Mouse (Mus musculus): ENCODE data around the gene Mrps33.

DNA sequence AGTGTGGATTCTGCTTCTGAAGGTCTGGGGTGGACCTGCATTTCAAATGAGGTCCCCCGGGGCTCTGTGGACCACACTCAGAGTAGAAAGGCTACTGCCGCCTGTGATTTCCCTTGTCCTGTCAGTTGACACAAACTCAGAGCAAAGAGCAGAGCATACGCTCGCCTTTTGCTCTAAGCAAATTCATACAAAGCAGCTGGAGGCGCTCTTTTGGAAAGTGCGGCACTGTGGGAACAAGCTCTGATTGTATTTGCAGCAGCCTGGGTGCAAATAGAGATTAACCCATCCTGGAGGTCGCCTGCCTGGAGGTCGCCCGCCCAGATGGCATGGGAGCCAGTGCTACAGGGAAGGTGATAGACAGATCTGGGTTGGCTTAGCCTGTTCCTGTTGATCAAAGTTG, 23.0 kb downstream of the Mrps33 start:
- TF ChIP-seq CTCF (IDR thresholded peaks at IDR 0.05; ENCODE audit: extremely low read depth, insufficient read depth, insufficient read length, insufficient replicate concordance) (no peak), POLR2A (IDR thresholded peaks at IDR 0.05; ENCODE audit: low read depth, low read length) (no peak)

Measured in spleen, adult 2 months (tissue).